21 mouse cellular contexts compared by ENCODE assay signal in the genomic region with DNA sequence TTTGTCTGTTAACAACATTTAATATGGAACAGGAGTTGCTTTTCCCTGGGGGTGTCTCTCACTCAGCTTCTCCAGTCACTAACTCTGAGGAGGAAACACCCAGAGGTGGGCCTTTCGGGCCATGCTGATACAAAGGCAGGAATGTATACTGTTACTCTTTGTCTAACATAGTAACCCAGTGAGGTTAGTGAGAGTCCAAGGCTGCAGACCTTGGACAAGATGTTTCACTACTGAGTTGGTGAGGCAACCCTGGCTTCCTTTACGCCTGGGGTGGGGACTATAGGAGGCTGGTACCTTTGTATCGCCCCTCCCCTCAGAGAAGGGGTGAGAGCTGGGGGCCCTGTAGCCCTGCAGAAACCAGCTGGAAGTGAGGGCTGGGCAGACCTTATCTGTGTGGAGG. TPM values are rescaled to one million over a fixed set of nuclear protein-coding genes. Genes with fewer than 3 reads are reported as not detected.
DNase-seq lines count a peak whose midpoint lies in the region; ATAC-seq lines count a peak whose summit lies in the region.
"Had no signal": no experiment of that assay in that cellular context is flagged by ENCODE, and none has a peak within 500 bp of the region (broad histone marks: within the 10 kb centered on the region; RNA-seq: fewer than 3 reads in every experiment).

No protein-coding gene starts in this region.

- H3K27me3 ChIP-seq in limb, embryonic 13.5 days = peaks cover 2% of the 10 kb centered on the region; the same call in 1 of the 2 replicates
- peaks cover 14% of the 10 kb centered on the region; the same call in 1 of the 2 replicates for H3K27me3 ChIP-seq in limb, embryonic 10.5 days (ENCODE audit: low read depth, poor library complexity, severe bottlenecking)
- 0 out of 2 replicates have a peak, but pooled peaks cover 8% of the 10 kb centered on the region for H3K27me3 ChIP-seq in forebrain, embryonic 13.5 days
- H3K27me3 ChIP-seq: embryonic facial prominence, embryonic 15.5 days; liver, embryonic 13.5 days had no signal

- 0 out of 2 replicates have a peak overlapping the region, but pooled peaks have one; percentile 3 for H3K4me2 ChIP-seq in limb, embryonic 13.5 days (replicated peaks)
- no peak overlapping the region for H3K4me2 ChIP-seq in forebrain, embryonic 13.5 days
- H3K4me2 ChIP-seq: embryonic facial prominence, embryonic 15.5 days; hindbrain, embryonic 14.5 days; liver, embryonic 13.5 days; lung, embryonic 14.5 days had no signal

- no peaks in the 10 kb centered on the region for H3K36me3 ChIP-seq in limb, embryonic 13.5 days
- no peaks in the 10 kb centered on the region for H3K36me3 ChIP-seq in limb, embryonic 10.5 days
- H3K36me3 ChIP-seq in forebrain, embryonic 13.5 days (ENCODE audit: poor library complexity, severe bottlenecking) = no peaks in the 10 kb centered on the region
- H3K36me3 ChIP-seq: embryonic facial prominence, embryonic 15.5 days; forebrain, embryonic 10.5 days; liver, embryonic 13.5 days had no signal

- H3K9me3 ChIP-seq in limb, embryonic 13.5 days = no peaks in the 10 kb centered on the region
- no peaks in the 10 kb centered on the region for H3K9me3 ChIP-seq in limb, embryonic 10.5 days (replicated peaks)
- H3K9me3 ChIP-seq in forebrain, embryonic 13.5 days (replicated peaks) = no peaks in the 10 kb centered on the region
- H3K9me3 ChIP-seq: embryonic facial prominence, embryonic 15.5 days; forebrain, embryonic 10.5 days; liver, embryonic 13.5 days had no signal

- no peak overlapping the region; the same call in 1 of the 2 replicates for H3K27ac ChIP-seq in limb, embryonic 13.5 days
- H3K27ac ChIP-seq in limb, embryonic 10.5 days = no peak overlapping the region
- H3K27ac ChIP-seq in forebrain, embryonic 13.5 days = no peak overlapping the region
- H3K27ac ChIP-seq: forebrain, embryonic 10.5 days; hindbrain, embryonic 14.5 days; left cerebral cortex, adult 2 months; liver, embryonic 13.5 days had no signal

- 63% methylated on average over 3 of the region's 3 CpGs for WGBS in limb, embryonic 13.5 days
- 86% methylated on average over 3 of the region's 3 CpGs for WGBS in limb, embryonic 10.5 days
- 79% methylated on average over 3 of the region's 3 CpGs for WGBS in forebrain, embryonic 13.5 days

- no peak overlapping the region for H3K9ac ChIP-seq in limb, embryonic 13.5 days
- no peak overlapping the region for H3K9ac ChIP-seq in forebrain, embryonic 13.5 days
- H3K9ac ChIP-seq: embryonic facial prominence, embryonic 15.5 days; hindbrain, embryonic 14.5 days; liver, embryonic 13.5 days; lung, embryonic 14.5 days had no signal

- no peak overlapping the region for H3K4me3 ChIP-seq in limb, embryonic 13.5 days
- H3K4me3 ChIP-seq in limb, embryonic 10.5 days = no peak overlapping the region
- H3K4me3 ChIP-seq in forebrain, embryonic 13.5 days = no peak overlapping the region
- H3K4me3 ChIP-seq: embryonic facial prominence, embryonic 15.5 days; forebrain, embryonic 10.5 days; left cerebral cortex, adult 2 months; liver, embryonic 13.5 days had no signal

- peak; percentile 38 for DNase-seq in adrenal gland, postnatal 14 days
- DNase-seq in adrenal gland, postnatal 25 days = no peak
- no peak for DNase-seq in limb, embryonic 10.5 days (ENCODE audit: low spot score)
- peak; percentile 40 to 54 for DNase-seq in adrenal gland, postnatal 36 days
- DNase-seq in layer of hippocampus, postnatal 25 days (ENCODE audit: extremely low spot score in 1 of 2, low spot score in 1 of 2) = no peak
- DNase-seq: B cell, adult 2 months; cerebellum, postnatal 10 days; gastrocnemius, postnatal 10 days; heart, postnatal 10 days; kidney, postnatal 36 days; liver, embryonic 13.5 days; lung, embryonic 14.5 days; lung, postnatal 36 days; right cerebral cortex, postnatal 4 days; thymus, postnatal 25 days had no signal

- no peak for ATAC-seq in limb, embryonic 13.5 days (ENCODE audit: low FRiP score, low read depth)
- no peak for ATAC-seq in forebrain, embryonic 13.5 days

- peaks cover 14% of the 10 kb centered on the region for H3K4me1 ChIP-seq in limb, embryonic 13.5 days
- H3K4me1 ChIP-seq in limb, embryonic 10.5 days = peaks cover 9% of the 10 kb centered on the region; the same call in 1 of the 2 replicates
- no peaks in the 10 kb centered on the region for H3K4me1 ChIP-seq in forebrain, embryonic 13.5 days
- H3K4me1 ChIP-seq: liver, embryonic 13.5 days had no signal

RNA-seq across cellular contexts. Expression of a gene that starts 7.9 kb away (rescaled TPM):
- 34.2 and 43.5 TPM in 2 replicates for total RNA-seq in adrenal gland, postnatal 14 days (2021)
- total RNA-seq in adrenal gland, postnatal 25 days (2021) = 37.1 and 47.8 TPM in 2 replicates
- polyA plus RNA-seq in limb, embryonic 13.5 days (2015; fragmentation: Nextera tagmentation; extraction: Ambion mirVana) = 22.3 and 24.1 TPM in 2 replicates
- 4.4 and 8.4 TPM in 2 replicates for polyA plus RNA-seq in limb, embryonic 10.5 days (2016; fragmentation: Nextera tagmentation; extraction: Ambion mirVana)
- 10 to 100 TPM; 29.9 to 44.1 TPM for total RNA-seq in adrenal gland, postnatal 36 days (2021)
- 1.5 and 1.6 TPM in 2 replicates for polyA plus RNA-seq in forebrain, embryonic 13.5 days (2015; fragmentation: Nextera tagmentation; extraction: Ambion mirVana)
- total RNA-seq in layer of hippocampus, postnatal 25 days (2021) = 10 to 100 TPM; 61.4 to 77.2 TPM

Comparison
In these comparisons a context has a peak if more than half of its experiments do, and no peak if none do; other contexts are left out.
1. DNase-seq: peak in adrenal gland, postnatal 14 days (single experiment) and adrenal gland, postnatal 36 days (2 of 2); none in adrenal gland, postnatal 25 days (single experiment), limb, embryonic 10.5 days (single experiment) and layer of hippocampus, postnatal 25 days (0 of 2).